Mouse (Mus musculus) bone marrow macrophage, adult 2 months (primary cell): ENCODE measurements around the gene Lpcat3.

Experiments used
- CTCF ChIP-seq: IDR thresholded peaks from 2 replicates; pipeline ENCODE4 v1.5.1; 2012; ENCODE audit warnings: low read depth, mild to moderate bottlenecking, low read length, moderate library complexity
- POLR2A ChIP-seq: IDR thresholded peaks from 2 replicates; pipeline ENCODE4 v1.6.1; 2012; ENCODE audit warnings: mild to moderate bottlenecking, low read depth, low read length, borderline replicate concordance

GRCm38 (mm10) chr6:124669234-124669859, 6.5 kb downstream of the Lpcat3 start:
- no peak for TF ChIP-seq CTCF
- TF ChIP-seq POLR2A = no peak
